Mouse (Mus musculus): ENCODE results near the gene Slc34a1.
A peak's percentile ranks its signal among the peaks of the same experiment; 100 is the strongest.

Gene Slc34a1

DNA sequence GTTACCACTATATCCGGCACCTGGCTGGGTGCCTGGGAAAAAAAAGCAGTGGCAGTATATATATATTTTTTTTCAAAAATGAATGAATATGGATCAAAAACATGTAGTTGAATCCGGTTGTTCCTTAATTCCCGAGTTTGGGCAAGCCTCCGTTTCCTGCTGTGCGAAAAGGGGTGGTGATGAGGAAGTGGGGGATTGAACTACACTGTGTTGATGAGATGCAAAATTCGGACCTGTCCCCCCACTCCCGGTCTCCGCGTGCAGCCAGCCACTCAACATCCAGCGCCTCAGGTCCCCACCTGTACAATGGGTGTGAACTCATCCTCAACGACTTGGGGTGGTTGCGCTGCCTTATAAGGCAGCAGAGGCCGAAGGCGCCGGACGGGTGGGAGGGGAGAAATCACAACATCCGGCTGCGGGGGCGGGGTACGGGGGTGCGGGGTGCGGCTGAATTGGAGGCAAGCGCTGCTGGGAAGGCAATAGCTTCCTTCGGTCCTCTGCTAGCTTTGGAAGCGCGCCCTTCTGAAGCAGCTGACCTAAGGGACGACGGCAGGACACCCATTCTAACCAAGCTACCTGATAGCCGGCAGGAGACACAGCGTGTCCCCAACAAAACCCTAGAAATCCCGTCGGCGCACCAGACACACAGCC, 46.4 kb downstream of the Slc34a1 start:
- peak; percentile 95 for DNase-seq (ENCODE audit: low read depth)

DNA sequence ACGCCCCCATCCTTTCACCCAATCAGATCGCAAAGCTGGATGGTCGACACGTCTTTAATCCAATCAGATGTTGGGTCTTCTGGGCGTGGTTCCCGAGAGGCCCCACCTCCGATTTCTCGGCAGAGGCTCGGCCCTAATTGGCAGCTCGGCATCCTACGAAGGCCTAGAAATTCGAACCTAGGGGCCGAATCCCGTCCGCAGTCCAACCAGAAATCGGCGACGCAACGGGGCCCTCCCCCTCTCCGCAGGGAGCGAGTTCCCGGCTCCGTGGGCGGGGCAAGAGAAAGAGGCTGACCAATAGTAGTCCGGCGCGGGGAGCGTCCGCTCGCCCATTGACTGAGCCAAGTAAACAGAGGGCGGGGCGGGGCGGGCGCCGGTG, 46.9 kb downstream of the Slc34a1 start, which contains the start of gene Grk6:
TSS of gene Grk6 (plus strand) at position 136 of the 379 bp plus-strand sequence.
- peak; percentile 100 for DNase-seq (ENCODE audit: low read depth)

DNA sequence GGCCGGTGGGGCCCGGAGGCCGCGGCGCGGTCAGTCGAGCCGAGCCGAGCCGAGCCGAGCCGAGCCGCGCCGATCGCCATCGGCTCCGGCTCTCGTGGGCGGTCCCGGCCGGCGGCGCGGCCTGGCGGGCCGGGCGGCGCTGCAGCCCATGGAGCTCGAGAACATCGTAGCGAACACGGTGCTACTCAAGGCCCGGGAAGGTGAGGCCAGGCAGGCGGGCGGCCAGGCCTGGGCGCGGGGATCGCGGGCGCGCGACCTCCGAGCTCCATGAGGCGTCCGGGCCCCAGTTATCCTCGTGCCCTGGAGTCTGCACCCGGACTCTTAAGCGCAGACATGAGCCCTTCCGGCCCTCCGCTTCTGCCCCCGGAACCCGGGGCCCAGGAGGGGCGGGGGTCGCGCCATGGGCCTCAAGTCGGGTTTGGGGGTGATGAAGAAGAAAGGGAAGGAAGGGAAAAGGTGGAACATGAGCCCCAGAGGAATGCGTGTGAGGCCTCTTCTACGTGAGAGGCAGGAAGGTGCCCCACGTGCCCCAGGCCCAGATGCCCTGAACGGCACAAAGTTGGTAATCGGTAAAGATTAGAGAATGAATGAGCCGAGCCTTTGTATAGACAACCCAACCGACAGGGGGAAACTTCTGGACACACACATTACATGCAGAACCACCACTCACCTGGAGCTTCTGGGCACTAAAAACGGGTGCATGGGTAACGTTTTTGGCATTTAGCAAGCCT, 47.5 kb downstream of the Slc34a1 start:
- peak; percentile 69 for DNase-seq (ENCODE audit: low read depth)

DNA sequence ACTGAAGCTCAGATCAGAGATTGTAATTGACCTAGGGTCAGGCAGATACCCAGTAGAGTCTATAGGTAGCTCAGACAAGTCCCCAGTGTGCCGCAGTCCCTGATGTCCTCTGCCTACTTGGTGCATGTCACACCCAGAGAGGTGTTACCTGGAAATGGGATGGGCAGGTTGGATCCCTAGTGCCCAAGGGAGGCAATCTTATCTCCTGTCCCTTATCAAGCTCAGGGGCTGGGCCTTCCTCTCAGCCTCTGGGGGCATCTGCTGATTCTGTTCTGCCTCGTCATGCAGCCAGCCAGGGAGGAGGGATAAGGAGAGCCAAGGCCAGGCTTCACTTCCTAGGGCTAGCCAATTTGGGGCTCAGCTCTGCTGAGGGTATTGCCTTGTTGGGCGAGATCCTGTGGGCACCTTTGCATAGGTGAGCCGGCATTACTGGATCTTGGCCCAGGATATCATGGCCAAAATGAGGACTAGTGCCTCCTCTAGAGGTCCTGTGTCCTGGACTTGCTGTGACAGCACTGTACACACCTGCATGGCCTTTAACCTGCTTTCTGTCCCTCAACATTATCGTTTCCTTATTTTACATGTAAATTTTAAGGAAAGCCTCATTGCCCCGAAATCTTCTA, 48.6 kb downstream of the Slc34a1 start:
- peak; percentile 56 for DNase-seq (ENCODE audit: low read depth)

DNA sequence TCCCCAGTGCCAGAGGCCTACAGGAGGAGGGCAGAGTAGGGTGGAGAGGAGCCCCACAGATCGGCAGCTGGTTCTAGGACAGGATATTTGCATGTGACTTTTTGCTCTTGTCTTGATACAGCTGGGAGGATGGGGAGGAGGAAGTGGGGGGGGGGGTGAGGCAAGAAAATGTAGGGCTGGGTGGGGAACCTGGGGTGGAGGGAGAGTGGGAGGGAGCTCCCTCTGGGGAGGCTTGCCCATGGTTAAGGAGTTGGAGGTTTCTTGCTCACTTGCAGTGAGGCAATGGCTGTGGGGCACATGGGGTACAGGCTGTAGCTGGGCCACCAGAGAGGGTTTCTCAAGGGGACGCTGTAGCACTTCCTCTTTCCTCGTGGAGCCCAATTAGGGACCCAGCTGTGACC, 49.6 kb downstream of the Slc34a1 start:
- DNase-seq (ENCODE audit: low read depth) = peak; percentile 75

DNA sequence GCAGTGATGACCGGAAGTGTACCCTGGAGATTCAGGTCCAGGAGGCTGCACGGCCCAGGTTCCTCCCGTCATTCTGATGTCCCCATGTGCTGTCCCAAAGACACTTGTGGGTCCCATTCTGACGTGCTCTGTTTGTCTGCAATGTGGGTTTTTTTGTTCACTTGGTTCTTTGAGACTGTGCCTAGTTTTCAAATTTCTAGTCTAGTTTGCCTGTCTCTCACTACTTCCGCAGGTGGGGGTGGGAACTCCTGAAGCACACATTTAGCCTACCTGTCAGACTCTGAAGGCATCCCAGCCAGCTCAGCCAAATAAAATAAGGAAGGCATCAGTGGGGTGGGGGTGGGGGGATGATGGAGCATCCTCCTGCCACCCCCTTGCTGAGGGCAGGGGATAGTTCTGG, 50.1 kb downstream of the Slc34a1 start:
- peak; percentile 61 for DNase-seq (ENCODE audit: low read depth)

DNA sequence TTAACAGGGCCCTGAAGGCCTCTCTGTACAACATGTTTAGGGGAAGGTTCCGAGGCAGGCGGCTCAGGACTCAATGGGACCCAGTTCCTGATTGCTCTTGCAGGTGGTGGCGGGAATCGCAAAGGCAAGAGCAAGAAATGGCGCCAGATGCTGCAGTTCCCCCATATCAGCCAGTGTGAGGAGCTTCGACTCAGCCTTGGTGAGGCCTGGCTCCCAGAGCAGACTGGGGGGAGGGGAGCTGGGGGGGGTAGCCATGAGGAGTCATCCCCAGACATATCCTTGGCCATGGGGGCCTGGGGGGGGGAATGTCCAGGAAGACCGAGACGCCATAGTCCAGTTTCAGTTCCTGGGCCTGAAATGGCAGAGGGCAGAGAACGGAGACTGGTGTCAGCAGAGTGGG, 51.2 kb downstream of the Slc34a1 start:
- DNase-seq (ENCODE audit: low read depth) = peak; percentile 50

DNA sequence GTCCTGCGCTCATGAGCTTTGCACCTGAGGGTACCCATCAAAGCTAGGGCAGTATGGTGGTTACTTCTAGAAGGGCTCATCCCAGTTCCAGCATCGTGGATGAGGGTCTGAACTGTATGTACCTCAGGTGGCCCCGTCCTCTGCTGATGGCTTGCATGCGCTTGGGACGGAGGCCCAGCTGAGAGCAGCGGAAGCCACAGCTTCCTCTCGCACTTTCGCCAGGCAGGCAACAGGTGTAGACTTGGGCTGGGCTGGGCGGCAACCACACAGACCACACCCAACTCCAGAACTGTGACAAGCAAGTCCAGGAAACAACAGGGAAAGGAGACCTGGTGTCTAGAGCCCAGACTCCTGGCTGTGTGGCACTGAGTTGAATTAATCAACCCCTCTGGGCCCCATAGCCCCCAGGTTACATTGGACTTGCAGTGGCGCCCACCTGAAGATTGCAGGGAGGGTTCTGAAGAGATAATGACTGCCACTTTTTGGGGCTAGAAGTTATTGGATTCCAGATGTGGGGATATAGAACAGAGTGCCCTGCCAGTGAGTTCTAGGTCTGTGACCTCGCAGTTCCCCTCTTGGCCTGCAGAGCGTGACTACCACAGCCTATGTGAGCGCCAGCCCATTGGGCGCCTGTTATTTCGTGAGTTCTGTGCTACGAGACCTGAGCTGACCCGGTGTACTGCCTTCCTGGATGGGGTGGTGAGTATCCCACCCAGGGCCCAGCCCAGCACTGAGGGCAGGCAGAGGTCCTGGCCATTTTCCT, 51.9 kb downstream of the Slc34a1 start:
- peak; percentile 80 for DNase-seq (ENCODE audit: low read depth)

DNA sequence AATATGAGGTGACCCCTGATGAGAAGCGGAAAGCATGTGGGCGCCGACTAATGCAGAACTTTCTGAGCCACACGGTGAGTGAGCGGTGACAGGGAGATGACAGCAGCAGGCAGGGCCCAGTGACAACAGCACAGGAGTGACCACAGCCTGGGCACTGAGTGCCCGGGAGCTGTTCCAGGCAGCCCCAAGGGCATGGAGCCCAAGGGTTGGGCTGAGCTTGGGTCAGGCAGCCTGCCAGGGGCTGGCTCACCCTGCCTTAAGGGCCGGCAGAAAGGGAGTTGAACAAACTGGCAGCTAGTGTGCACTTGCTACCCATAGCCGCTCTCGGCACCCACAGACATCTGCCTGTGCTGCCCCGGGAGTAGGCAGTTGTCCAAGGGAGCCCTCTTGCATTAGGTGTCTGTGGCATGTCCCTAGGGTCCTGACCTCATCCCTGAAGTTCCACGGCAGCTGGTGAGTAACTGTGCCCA, 52.6 kb downstream of the Slc34a1 start:
- no peak for DNase-seq (ENCODE audit: low read depth)

DNA sequence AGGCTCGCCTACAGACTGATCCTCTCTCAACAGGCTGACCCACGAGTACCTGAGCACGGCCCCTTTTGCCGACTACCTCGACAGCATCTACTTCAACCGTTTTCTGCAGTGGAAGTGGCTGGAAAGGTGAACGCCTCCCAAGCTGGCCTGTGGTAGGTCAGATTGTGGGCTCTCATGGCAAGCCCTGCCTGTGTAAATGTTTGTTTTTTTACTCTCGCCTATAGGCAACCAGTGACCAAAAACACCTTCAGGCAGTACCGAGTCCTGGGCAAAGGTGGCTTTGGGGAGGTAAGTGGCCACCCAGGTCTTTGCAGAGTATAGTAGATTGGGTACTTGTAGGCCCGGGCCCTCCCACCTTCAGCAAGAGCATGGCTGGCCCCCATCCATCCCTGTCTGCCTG, 53.3 kb downstream of the Slc34a1 start:
- no peak for DNase-seq (ENCODE audit: low read depth)

DNA sequence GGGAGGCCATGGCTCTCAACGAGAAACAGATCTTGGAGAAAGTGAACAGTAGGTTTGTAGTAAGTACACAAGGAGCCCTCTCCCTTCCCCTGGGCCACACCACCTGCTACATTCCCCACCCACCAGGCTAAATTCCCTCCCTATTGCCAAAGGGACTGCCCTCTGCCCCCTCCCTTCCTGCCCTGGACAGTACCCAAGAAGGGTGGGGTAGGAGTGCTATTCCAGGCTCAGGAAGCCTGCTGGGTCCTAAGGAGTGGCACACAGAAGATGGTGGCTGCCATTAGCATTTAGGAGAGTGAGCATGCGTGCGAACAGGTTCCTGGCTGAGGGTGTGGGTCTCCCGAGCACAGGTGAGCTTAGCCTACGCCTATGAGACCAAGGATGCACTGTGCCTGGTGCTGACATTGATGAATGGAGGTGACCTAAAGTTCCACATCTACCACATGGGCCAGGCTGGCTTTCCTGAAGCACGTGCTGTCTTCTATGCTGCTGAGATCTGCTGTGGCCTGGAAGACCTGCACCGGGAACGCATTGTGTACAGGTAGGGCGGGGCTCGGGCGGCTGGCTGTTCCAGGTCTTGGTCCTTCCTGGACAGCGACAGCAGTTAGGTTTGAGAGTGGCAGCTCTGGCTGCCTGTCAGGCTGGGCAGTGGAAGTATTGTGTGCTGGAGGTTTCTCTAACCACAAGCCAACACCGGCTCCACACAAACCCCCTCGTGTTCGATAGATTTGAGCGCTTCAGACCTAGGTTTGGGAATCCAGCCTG, 54.0 kb downstream of the Slc34a1 start:
- DNase-seq (ENCODE audit: low read depth) = no peak

DNA sequence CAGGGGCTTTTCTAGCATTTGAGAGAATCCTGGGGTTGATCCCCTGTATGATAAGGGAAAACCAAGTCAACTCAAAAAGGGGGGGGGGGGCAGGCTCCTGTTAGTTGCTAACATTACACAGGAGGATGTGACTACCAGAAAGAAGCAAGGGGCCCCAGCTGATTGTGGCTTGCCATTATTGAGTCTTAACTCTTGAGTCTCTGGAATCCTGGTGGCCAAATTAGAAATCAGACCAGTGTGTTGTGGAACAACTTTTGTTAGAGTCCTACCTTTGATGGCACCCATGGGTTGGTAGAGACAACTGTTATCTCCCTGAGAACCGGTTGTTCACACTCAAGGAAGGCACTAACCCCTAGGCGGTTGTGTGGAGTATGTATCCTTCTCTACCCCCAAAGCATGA, 65.0 kb downstream of the Slc34a1 start:
- peak; percentile 59 for DNase-seq (ENCODE audit: low read depth)

DNA sequence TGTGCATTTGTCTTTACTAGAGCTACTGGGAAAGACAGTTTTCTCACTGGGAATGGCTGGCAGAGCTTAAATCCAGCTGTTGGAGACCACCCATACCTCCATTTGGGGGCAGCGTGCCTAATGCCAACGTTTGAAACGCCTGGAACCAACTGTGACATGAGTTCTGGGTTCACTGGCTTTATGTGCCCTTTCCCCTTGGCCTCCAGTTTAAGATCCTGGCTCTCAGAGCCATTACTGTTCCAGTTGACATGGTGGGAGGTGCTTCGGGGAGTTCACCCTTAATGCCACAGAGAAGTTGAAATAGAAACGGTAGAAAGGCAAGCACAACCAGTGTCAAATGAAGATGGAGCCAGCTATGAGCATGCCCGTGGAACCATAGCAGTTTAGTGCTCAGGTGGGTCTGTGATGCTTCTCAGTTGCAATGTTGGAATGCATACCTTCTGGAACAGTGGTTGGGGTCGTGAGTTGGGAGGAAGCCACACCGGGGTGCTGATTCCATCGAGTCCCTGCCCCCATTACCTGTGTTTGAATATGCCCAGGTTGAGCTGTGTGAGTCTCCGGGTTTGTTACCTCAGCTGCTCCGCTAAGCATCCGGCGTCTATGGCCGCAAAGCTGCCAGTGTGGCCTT, 65.5 kb downstream of the Slc34a1 start:
- no peak for DNase-seq (ENCODE audit: low read depth)

DNA sequence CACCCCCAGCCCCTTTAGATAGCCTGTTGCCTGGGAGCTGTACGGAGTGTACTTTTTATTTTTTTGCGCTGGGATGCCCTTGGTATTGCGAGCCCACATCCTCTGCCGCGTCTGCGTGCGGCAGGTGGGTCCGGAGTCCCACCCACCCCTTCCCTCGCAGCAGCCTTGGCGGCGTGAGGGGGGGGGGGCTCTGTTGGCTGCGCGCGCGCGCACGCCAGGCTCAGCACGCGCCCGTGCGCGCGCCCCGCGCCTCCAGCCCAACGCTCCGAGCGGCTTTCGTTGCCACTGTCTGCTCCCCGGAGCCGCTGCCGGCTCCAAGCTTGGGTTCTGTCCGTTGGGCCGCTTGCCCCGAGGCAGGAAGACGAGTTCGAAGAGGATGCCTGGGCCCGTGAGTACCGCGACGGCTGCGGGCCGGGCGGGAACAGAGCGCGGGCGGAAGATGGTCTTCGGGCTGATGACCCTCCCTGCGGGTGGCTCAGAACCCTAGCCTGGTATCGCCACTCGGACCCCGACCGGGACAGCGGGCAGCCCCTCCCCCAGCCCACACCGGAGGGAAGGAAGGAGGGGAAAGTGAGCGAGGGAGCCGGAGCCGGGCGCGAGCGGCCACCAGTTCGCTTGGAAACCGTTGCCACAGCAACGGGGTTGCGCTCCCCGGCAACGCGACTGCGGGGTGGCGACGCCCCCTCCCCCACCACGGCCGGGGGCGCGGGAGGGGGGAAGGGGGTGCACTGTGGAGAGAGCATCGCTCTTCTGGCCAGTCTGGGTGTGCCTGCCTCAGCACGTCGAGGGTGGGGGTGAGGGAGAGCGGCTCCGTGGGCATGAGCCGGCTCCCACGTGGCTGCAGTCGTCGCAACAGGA, 66.3 kb downstream of the Slc34a1 start, which contains the start of gene Prr7:
TSS of gene Prr7 (plus strand) at position 241 of the 858 bp plus-strand sequence.
- peak; percentile 84 for DNase-seq (ENCODE audit: low read depth)

DNA sequence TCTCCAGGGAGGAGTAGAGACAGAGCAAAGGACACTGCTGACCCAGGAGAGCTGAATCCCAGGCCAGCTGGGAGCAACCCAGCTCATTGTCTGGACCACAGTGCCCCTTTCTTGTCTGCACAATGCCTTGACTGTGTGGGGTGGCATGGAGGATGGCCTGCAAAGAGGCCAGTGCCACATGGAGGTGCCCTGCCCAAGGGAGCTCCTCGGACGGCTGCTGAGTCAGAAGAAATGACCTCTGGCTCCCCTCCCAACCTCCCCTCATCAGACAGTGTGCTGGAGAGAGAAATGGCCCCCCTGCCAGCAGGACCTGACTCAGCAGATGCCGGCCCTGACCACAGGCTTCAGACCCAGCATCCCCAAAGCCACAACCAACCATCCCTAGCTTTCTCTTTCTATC, 67.2 kb downstream of the Slc34a1 start:
- peak; percentile 44 for DNase-seq (ENCODE audit: low read depth)
